Comparison of ENCODE assay signal across 9 mouse cellular contexts in the genomic region with DNA sequence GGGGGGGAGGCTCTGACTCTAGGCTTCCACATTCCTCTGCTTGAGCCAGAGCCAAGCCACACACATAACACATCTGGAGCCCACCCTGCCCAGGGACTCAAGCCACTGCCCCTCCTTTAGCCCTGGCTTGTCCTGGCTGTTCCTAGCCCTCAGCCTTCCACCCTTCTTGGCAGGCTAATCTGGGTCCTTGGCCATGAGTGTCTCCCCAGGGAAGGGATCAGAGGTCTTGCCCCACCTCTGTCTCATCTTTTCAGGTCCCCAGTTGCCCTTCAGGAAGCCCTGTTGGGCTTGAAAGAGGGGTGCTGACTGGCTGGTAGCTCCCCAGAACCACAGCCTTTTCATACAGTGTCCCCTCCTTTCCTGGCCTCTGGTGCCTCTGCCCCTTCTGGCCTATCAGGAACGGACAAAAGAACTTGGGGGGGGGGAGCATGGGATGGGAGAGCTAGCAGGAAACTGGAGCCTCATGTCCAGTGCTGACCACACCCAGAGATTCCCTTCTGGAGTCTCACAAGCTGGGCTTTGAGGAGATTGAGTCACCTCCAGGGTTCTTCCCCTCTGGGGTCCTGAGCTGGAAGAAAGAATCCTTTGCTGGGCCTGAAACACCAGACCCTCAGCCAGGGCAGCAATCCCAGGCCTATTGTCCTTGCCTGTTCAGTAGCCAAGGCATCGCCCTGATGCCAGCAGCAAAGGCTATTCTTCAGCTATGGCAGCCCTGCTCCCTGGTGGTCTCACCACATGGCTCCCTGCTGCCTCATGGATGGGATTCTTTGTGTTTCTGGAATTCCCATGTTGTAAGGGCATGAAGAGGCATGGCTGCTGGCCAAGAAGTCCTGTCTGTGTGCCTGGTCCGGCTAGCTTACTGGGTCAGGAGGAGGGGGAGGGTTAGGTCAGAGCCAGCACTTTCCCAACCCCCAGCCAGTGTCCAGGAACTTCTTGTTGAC. TPM values are rescaled to one million over a fixed set of nuclear protein-coding genes. Genes with fewer than 3 reads are reported as not detected.
DNase-seq lines count a peak whose midpoint lies in the region; ATAC-seq and TF ChIP-seq lines count a peak whose summit lies in the region.
"Had no signal": no experiment of that assay in that cellular context is flagged by ENCODE, and none has a peak within 500 bp of the region (broad histone marks: within the 10 kb centered on the region; RNA-seq: fewer than 3 reads in every experiment).

No protein-coding gene starts in this region.

- no peak overlapping the region for H3K9ac ChIP-seq in lung, embryonic 14.5 days
- no peak overlapping the region for H3K9ac ChIP-seq in kidney, embryonic 15.5 days
- H3K9ac ChIP-seq: lung, embryonic 15.5 days had no signal

- TF ChIP-seq POLR2A in lung, adult 2 months (IDR thresholded peaks at IDR 0.05; ENCODE audit: borderline replicate concordance, extremely low read depth, low read depth, low read length) = no peak

- no peaks in the 10 kb centered on the region for H3K36me3 ChIP-seq in lung, embryonic 14.5 days (ENCODE audit: insufficient read depth)
- H3K36me3 ChIP-seq in kidney, embryonic 15.5 days = no peaks in the 10 kb centered on the region
- H3K36me3 ChIP-seq: lung, embryonic 15.5 days had no signal

- no peak for TF ChIP-seq CTCF in lung, embryonic 14.5 days (IDR thresholded peaks at IDR 0.05; ENCODE audit: low read depth)
- TF ChIP-seq CTCF in lung, adult 2 months (IDR thresholded peaks at IDR 0.05; ENCODE audit: insufficient read depth, low read length) = no peak

- peak; percentile 39 for DNase-seq in lung, embryonic 14.5 days
- no peak for DNase-seq in lung, adult 2 months
- DNase-seq in cerebellum, adult 18-20 months = peak; percentile 46 to 47
- peak; percentile 53 to 59 for DNase-seq in frontal cortex, postnatal 10 days (ENCODE audit: low spot score in 2 of 2)
- peak; percentile 66 for DNase-seq in testis, postnatal 10 days (ENCODE audit: low spot score)
- DNase-seq in urinary bladder, adult 2 months (ENCODE audit: low spot score) = no peak

- 37% methylated on average over 3 of the region's 3 CpGs for WGBS in lung, embryonic 14.5 days
- 37% methylated on average over 3 of the region's 3 CpGs for WGBS in lung, adult 2 months
- WGBS in kidney, embryonic 15.5 days = 37% methylated on average over 3 of the region's 3 CpGs

- H3K27ac ChIP-seq in lung, embryonic 14.5 days (ENCODE audit: low read depth) = no peak overlapping the region
- peak overlapping the region; percentile 27; the same call in 1 of the 2 replicates for H3K27ac ChIP-seq in kidney, embryonic 15.5 days
- H3K27ac ChIP-seq: lung, embryonic 15.5 days had no signal

- peak; percentile 60; the same call in 1 of the 2 replicates for ATAC-seq in lung, embryonic 14.5 days (ENCODE audit: insufficient read depth)
- ATAC-seq in kidney, embryonic 15.5 days (replicated peaks; ENCODE audit: low FRiP score) = peak; percentile 44; the same call in 1 of the 2 replicates
- ATAC-seq in granulocyte monocyte progenitor cell, adult 5-6 weeks (replicated peaks; ENCODE audit: poor library complexity, severe bottlenecking) = no peak

- H3K4me2 ChIP-seq in lung, embryonic 14.5 days = no peak overlapping the region
- no peak overlapping the region for H3K4me2 ChIP-seq in kidney, embryonic 15.5 days

- H3K4me1 ChIP-seq in lung, embryonic 14.5 days (ENCODE audit: insufficient read depth) = 0 out of 2 replicates have a peak, but pooled peaks cover 8% of the 10 kb centered on the region
- peaks cover 3% of the 10 kb centered on the region; the same call in 1 of the 2 replicates for H3K4me1 ChIP-seq in lung, adult 2 months (ENCODE audit: control insufficient read depth, insufficient read depth, low read length)
- H3K4me1 ChIP-seq in kidney, embryonic 15.5 days = peaks cover 33% of the 10 kb centered on the region

- H3K9me3 ChIP-seq in lung, embryonic 14.5 days (ENCODE audit: low read depth, low read length) = no peaks in the 10 kb centered on the region
- no peaks in the 10 kb centered on the region for H3K9me3 ChIP-seq in kidney, embryonic 15.5 days (replicated peaks)
- H3K9me3 ChIP-seq: lung, embryonic 15.5 days had no signal

- no peak overlapping the region for H3K4me3 ChIP-seq in lung, embryonic 14.5 days (ENCODE audit: low read depth, low read length)
- no peak overlapping the region for H3K4me3 ChIP-seq in lung, adult 2 months (replicated peaks; ENCODE audit: extremely low read depth, low read depth, low read length)
- H3K4me3 ChIP-seq in kidney, embryonic 15.5 days (replicated peaks) = no peak overlapping the region

- peaks cover 47% of the 10 kb centered on the region for H3K27me3 ChIP-seq in lung, embryonic 14.5 days (ENCODE audit: insufficient read depth, low read length)
- H3K27me3 ChIP-seq in kidney, embryonic 15.5 days = peaks cover 55% of the 10 kb centered on the region

RNA-seq across cellular contexts. Expression of a gene that starts 1.1 kb away (rescaled TPM):
- polyA plus RNA-seq in lung, embryonic 14.5 days (2014; fragmentation: Nextera tagmentation; extraction: Ambion mirVana) = 0.92 and 1.2 TPM in 2 replicates
- polyA plus RNA-seq in lung, adult 2 months (2012; rRNA removed) = 18.4 and 18.6 TPM in 2 replicates
- polyA plus RNA-seq in kidney, embryonic 15.5 days (2015; fragmentation: Nextera tagmentation; extraction: Ambion mirVana) = 4.5 and 4.6 TPM in 2 replicates
- not detected in 2 replicates for total RNA-seq in granulocyte monocyte progenitor cell, adult 5-6 weeks (2014; fragmentation: Nextera tagmentation)
- not detected in 2 replicates for total RNA-seq in granulocyte monocyte progenitor cell, adult 5-6 weeks (2017)
- polyA plus RNA-seq in urinary bladder, adult 2 months (2012; rRNA removed) = 104 and 107 TPM in 2 replicates

RNA-seq across cellular contexts. Expression of a gene that starts 4.6 kb away (rescaled TPM):
- polyA plus RNA-seq in lung, embryonic 14.5 days (2014; fragmentation: Nextera tagmentation; extraction: Ambion mirVana) = 19.5 and 20.5 TPM in 2 replicates
- polyA plus RNA-seq in lung, adult 2 months (2012; rRNA removed) = 166 and 185 TPM in 2 replicates
- polyA plus RNA-seq in kidney, embryonic 15.5 days (2015; fragmentation: Nextera tagmentation; extraction: Ambion mirVana) = 41.3 and 52.5 TPM in 2 replicates
- not detected in 2 replicates for total RNA-seq in granulocyte monocyte progenitor cell, adult 5-6 weeks (2014; fragmentation: Nextera tagmentation)
- not detected in 2 replicates for total RNA-seq in granulocyte monocyte progenitor cell, adult 5-6 weeks (2017)
- polyA plus RNA-seq in urinary bladder, adult 2 months (2012; rRNA removed) = 103 and 126 TPM in 2 replicates

RNA-seq across cellular contexts. Expression of a gene that starts 22.4 kb away (rescaled TPM):
- polyA plus RNA-seq in lung, embryonic 14.5 days (2014; fragmentation: Nextera tagmentation; extraction: Ambion mirVana) = 42.0 and 45.5 TPM in 2 replicates
- 5.5 and 6.3 TPM in 2 replicates for polyA plus RNA-seq in lung, adult 2 months (2012; rRNA removed)
- 40.4 and 42.7 TPM in 2 replicates for polyA plus RNA-seq in kidney, embryonic 15.5 days (2015; fragmentation: Nextera tagmentation; extraction: Ambion mirVana)
- total RNA-seq in granulocyte monocyte progenitor cell, adult 5-6 weeks (2014; fragmentation: Nextera tagmentation) = 4.5 and 17.1 TPM in 2 replicates
- 7.8 and 17.3 TPM in 2 replicates for total RNA-seq in granulocyte monocyte progenitor cell, adult 5-6 weeks (2017)
- polyA plus RNA-seq in urinary bladder, adult 2 months (2012; rRNA removed) = 1.6 and 2.5 TPM in 2 replicates

RNA-seq across cellular contexts. Expression of a gene that starts 28.5 kb away (rescaled TPM):
- polyA plus RNA-seq in lung, embryonic 14.5 days (2014; fragmentation: Nextera tagmentation; extraction: Ambion mirVana) = not detected in 2 replicates
- polyA plus RNA-seq in lung, adult 2 months (2012; rRNA removed) = 2.1 and 3.0 TPM in 2 replicates
- polyA plus RNA-seq in kidney, embryonic 15.5 days (2015; fragmentation: Nextera tagmentation; extraction: Ambion mirVana) = 0.08 and 0.18 TPM in 2 replicates
- 34.5 and 38.8 TPM in 2 replicates for total RNA-seq in granulocyte monocyte progenitor cell, adult 5-6 weeks (2014; fragmentation: Nextera tagmentation)
- 24.8 and 27.3 TPM in 2 replicates for total RNA-seq in granulocyte monocyte progenitor cell, adult 5-6 weeks (2017)
- polyA plus RNA-seq in urinary bladder, adult 2 months (2012; rRNA removed) = 0.19 and 0.29 TPM in 2 replicates

RNA-seq across cellular contexts. Expression of a gene that starts 29.1 kb away (rescaled TPM):
- 17.4 and 20.1 TPM in 2 replicates for polyA plus RNA-seq in lung, embryonic 14.5 days (2014; fragmentation: Nextera tagmentation; extraction: Ambion mirVana)
- 59.5 and 65.3 TPM in 2 replicates for polyA plus RNA-seq in lung, adult 2 months (2012; rRNA removed)
- 24.9 and 27.3 TPM in 2 replicates for polyA plus RNA-seq in kidney, embryonic 15.5 days (2015; fragmentation: Nextera tagmentation; extraction: Ambion mirVana)
- 55.6 and 58.1 TPM in 2 replicates for total RNA-seq in granulocyte monocyte progenitor cell, adult 5-6 weeks (2014; fragmentation: Nextera tagmentation)
- 13.8 and 18.4 TPM in 2 replicates for total RNA-seq in granulocyte monocyte progenitor cell, adult 5-6 weeks (2017)
- polyA plus RNA-seq in urinary bladder, adult 2 months (2012; rRNA removed) = 36.8 and 38.3 TPM in 2 replicates

Comparison
In these comparisons a context has a peak if more than half of its experiments do, and no peak if none do; other contexts are left out.
1. DNase-seq: peak in lung, embryonic 14.5 days (single experiment), cerebellum, adult 18-20 months (2 of 2), frontal cortex, postnatal 10 days (2 of 2) and testis, postnatal 10 days (single experiment); none in lung, adult 2 months (single experiment) and urinary bladder, adult 2 months (single experiment).